Mouse (Mus musculus) liver, embryonic 14.5 days (tissue): ENCODE results near the gene Ube2s. TPM values are rescaled to one million over a fixed set of nuclear protein-coding genes. Genes with fewer than 3 reads are reported as not detected.

Experiments used
- ATAC-seq: fragments of 200-750 bp; cut with Nextera tagmentation; 2 replicates; pipeline ENCODE4 v1.8.0; 2017; ENCODE audit warnings: moderate number of reproducible peaks, mild to moderate bottlenecking, moderate library complexity; ENCODE audit not compliant: insufficient read depth
- DNase-seq, 3 experiments: peaks; one replicate each; pipeline ENCODE4 v3.0.0-alpha.2; 2012 to 2013; ENCODE audit warnings: low read depth in 3 of 3, low spot score in 3 of 3
- H3K27ac ChIP-seq: fragments of 300-500 bp; sonication (generic); 2 replicates; pipeline ENCODE4 v1.5.1; 2014; ENCODE audit warnings: moderate library complexity, mild to moderate bottlenecking, control low read depth, inconsistent platforms
- H3K27me3 ChIP-seq: fragments of 300-500 bp; sonication (generic); 2 replicates; pipeline ENCODE4 v1.6.1; 2014; ENCODE audit warnings: mild to moderate bottlenecking, low read length, moderate library complexity; ENCODE audit not compliant: control insufficient read depth, insufficient read depth
- H3K36me3 ChIP-seq: fragments of 300-500 bp; sonication (generic); replicated peaks from 2 replicates; pipeline ENCODE4 v1.6.1; 2014; ENCODE audit warnings: low read depth; ENCODE audit not compliant: control insufficient read depth, insufficient read depth
- H3K4me1 ChIP-seq, 2 experiments: fragments of 200-500 bp in 1 of 2; fragments of 300-500 bp in 1 of 2; sonication (generic) in 1 of 2; replicated peaks; 2 replicates each; pipeline ENCODE4 v1.6.1; 2012 to 2014; ENCODE audit warnings: antibody characterized with exemption in 1 of 2, inconsistent platforms in 1 of 2, low read length in 1 of 2; ENCODE audit not compliant: control insufficient read depth in 2 of 2, insufficient read depth in 2 of 2
- H3K4me2 ChIP-seq: fragments of 300-500 bp; sonication (generic); 2 replicates; pipeline ENCODE4 v1.6.1; 2014; ENCODE audit warnings: low read depth, mild to moderate bottlenecking, control low read depth, moderate library complexity
- H3K4me3 ChIP-seq, 2 experiments: fragments of 200-500 bp in 1 of 2; fragments of 300-500 bp in 1 of 2; sonication (generic) in 1 of 2; 2 replicates each; pipeline ENCODE4 v1.5.1; 2012 to 2014; ENCODE audit warnings: low read depth in 2 of 2, low read length in 2 of 2, mild to moderate bottlenecking in 2 of 2, control low read depth in 1 of 2, inconsistent platforms in 1 of 2, moderate library complexity in 1 of 2; ENCODE audit not compliant: insufficient read depth in 1 of 2
- H3K9ac ChIP-seq: fragments of 300-500 bp; sonication (generic); replicated peaks from 2 replicates; pipeline ENCODE4 v1.6.1; 2014; ENCODE audit warnings: mild to moderate bottlenecking, control low read depth, moderate library complexity
- H3K9me3 ChIP-seq: fragments of 300-500 bp; sonication (generic); 2 replicates; pipeline ENCODE4 v1.6.1; 2016; ENCODE audit warnings: low read length, mixed read lengths; ENCODE audit not compliant: control insufficient read depth
- CTCF ChIP-seq: IDR thresholded peaks from 2 replicates; pipeline ENCODE4 v1.5.1; 2016; ENCODE audit warnings: antibody characterized with exemption, low read depth, control low read depth
- EP300 ChIP-seq: IDR thresholded peaks from 2 replicates; pipeline ENCODE4 v1.6.1; 2016; ENCODE audit warnings: antibody characterized with exemption, low read depth
- WGBS: fragments of 180-500 bp; shearing (Covaris S2); extraction: QIAGEN DNeasy Blood & Tissue Kit; methylation state at CpG from one replicate; pipeline ENCODE4 v1.1.7; 2014; ENCODE audit not compliant: insufficient replicate concordance; 5-methylcytosine and 5-hydroxymethylcytosine counted together
- polyA plus RNA-seq, 2 experiments: library from polyadenylated mRNA; depleted of rRNA in 1 of 2; stranded (reverse) in 1 of 2; unstranded in 1 of 2; fragments of >200 nt; fragmentation: Nextera tagmentation in 1 of 2; extraction: Ambion mirVana in 1 of 2; gene quantifications; 2 replicates each; pipeline versions ENCODE4 v1.2.1 to v1.2.3; 2012 to 2014

Ube2s gene
- polyA plus RNA-seq, 2 experiments: 265 to 295 TPM

GRCm38 (mm10) chr7:4853613-4854012 lies 41.2 kb upstream of the Ube2s start:
- Histone ChIP-seq H3K36me3 (no peaks in the 10 kb centered on the region), H3K27me3 (0 out of 2 replicates have a peak, but pooled peaks cover 2% of the 10 kb centered on the region), H3K27ac (no peak overlapping the region), H3K4me3 (no peak overlapping the region), H3K9me3 (no peaks in the 10 kb centered on the region), H3K4me1 (no peaks in the 10 kb centered on the region), H3K9ac (no peak overlapping the region), H3K4me2 (no peak overlapping the region)
- ATAC-seq (no peak), DNase-seq (no peak)
- WGBS: 46% methylated on average over 3 of the region's 3 CpGs
- TF ChIP-seq EP300 (no peak), CTCF (no peak)

DNA sequence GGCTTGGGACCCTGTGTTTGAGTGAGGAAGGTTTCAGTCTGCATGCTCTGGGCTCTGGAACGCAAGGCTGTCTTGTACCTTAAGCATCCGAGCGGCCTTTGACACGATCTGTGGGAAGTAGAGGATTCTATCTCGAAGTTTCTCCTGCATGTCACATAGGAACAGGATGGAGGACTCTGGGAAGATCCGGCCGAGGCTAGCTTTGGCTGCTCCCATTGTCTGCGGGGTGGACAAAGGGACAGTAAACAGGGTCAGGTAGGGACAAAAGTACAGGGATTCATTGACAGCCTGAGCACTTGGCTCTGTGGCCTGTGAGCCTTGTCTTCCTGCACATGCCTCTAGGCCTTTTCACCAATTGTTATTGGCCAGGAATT lies 38.9 kb upstream of the Ube2s start:
- DNase-seq: no peak
- Histone ChIP-seq H3K27ac (no peak overlapping the region), H3K9ac (no peak overlapping the region), H3K9me3 (no peaks in the 10 kb centered on the region), H3K4me2 (no peak overlapping the region), H3K4me3 (no peak overlapping the region), H3K4me1 (no peaks in the 10 kb centered on the region), H3K27me3 (0 out of 2 replicates have a peak, but pooled peaks cover 2% of the 10 kb centered on the region), H3K36me3 (no peaks in the 10 kb centered on the region)
- TF ChIP-seq CTCF: no peak
- TF ChIP-seq EP300: no peak
- 65% methylated on average over 8 of the region's 8 CpGs for WGBS
- no peak for ATAC-seq

DNA sequence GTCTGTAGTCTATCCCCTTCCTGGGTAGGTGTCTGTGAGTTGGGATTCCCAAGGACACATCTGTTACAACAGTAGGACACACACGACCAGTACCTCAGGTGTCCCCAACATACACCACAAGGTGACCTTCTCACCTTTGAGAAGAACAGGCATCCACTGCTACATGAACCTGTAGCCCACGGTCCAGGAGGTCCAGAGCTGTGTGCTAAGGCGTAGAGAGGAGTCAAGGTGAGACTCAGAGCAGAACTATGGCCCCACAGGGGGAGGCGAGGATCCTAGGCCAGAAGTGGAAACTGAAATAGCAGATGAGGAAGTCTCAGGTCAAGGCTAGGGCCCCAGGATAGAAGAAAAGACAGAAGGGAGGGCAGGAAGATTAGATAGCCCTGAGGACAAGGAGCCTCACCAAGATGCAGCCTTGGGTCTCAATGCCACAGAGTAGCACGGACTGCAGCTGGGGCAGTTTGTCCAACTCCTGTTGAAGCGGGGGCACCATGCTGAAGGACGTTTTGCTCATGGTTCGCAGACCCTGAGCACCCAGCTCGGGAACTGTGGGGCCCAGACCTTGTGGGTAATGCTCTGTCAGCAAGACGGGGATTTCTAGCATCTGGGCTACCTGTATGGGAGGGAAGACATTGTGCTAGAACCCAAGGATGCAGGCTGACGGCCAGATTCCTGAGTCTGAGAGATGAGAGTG lies 38.4 kb upstream of the Ube2s start:
- no peak for ATAC-seq
- TF ChIP-seq EP300 (no peak), CTCF (no peak)
- Histone ChIP-seq H3K4me1 (no peaks in the 10 kb centered on the region), H3K27ac (no peak overlapping the region), H3K36me3 (no peaks in the 10 kb centered on the region), H3K4me3 (no peak overlapping the region), H3K9ac (no peak overlapping the region), H3K4me2 (no peak overlapping the region), H3K27me3 (peaks cover 5% of the 10 kb centered on the region; the same call in 1 of the 2 replicates), H3K9me3 (no peaks in the 10 kb centered on the region)
- WGBS: 47% methylated on average over 11 of the region's 11 CpGs
- no peak for DNase-seq

GRCm38 (mm10) chr7:4849372-4849771 lies 37.0 kb upstream of the Ube2s start:
- Histone ChIP-seq H3K4me3 (no peak overlapping the region), H3K9me3 (no peaks in the 10 kb centered on the region), H3K4me1 (no peaks in the 10 kb centered on the region), H3K9ac (no peak overlapping the region), H3K36me3 (no peaks in the 10 kb centered on the region), H3K4me2 (no peak overlapping the region), H3K27ac (no peak overlapping the region), H3K27me3 (peaks cover 19% of the 10 kb centered on the region)
- no peak for TF ChIP-seq CTCF
- TF ChIP-seq EP300: no peak
- 51% methylated on average over 9 of the region's 9 CpGs for WGBS
- no peak for DNase-seq
- ATAC-seq: no peak

DNA sequence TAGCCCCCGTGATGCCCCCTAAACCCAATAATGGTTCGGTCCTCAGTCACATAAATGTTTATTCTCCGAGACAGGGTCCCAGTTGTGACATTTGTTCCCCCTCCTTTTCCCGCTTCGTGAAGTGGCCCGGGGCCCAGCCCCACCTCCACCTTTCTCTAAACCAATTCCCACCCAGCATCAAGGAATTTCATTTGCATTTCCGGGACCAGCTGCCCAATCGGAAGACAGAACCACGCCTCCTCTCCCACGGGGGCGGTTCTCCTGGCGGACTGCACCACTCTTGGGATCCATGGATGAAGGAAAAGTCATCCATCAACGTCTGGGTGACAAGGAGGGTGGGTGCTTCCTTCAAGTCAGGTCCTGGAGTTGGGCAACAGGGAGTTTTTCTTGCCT lies 32.5 kb upstream of the Ube2s start:
- H3K4me1 ChIP-seq: no peaks in the 10 kb centered on the region
- ATAC-seq: peak; percentile 51; the same call in 1 of the 2 replicates
- H3K36me3 ChIP-seq: no peaks in the 10 kb centered on the region
- DNase-seq: no peak
- H3K9me3 ChIP-seq: no peaks in the 10 kb centered on the region
- H3K4me3 ChIP-seq: no peak overlapping the region
- H3K27me3 ChIP-seq: peaks cover 56% of the 10 kb centered on the region
- H3K4me2 ChIP-seq: no peak overlapping the region
- WGBS: 3% methylated on average over 13 of the region's 13 CpGs
- H3K9ac ChIP-seq: no peak overlapping the region
- no peak overlapping the region for H3K27ac ChIP-seq
- TF ChIP-seq EP300: no peak
- no peak for TF ChIP-seq CTCF
